Mouse (Mus musculus) embryonic fibroblast, embryonic 13.5 days (primary cell): ENCODE results near the gene Gltpd2.

Source experiments
- CTCF ChIP-seq: IDR thresholded peaks from 2 replicates; pipeline ENCODE4 v1.5.1; 2011; ENCODE audit warnings: mild to moderate bottlenecking, control low read depth, low read length, moderate library complexity, borderline replicate concordance; ENCODE audit not compliant: insufficient read depth
- POLR2A ChIP-seq: IDR thresholded peaks from 2 replicates; pipeline ENCODE4 v1.6.1; 2011; ENCODE audit warnings: low read depth, mild to moderate bottlenecking, control low read depth, low read length, moderate library complexity

- TF ChIP-seq POLR2A (no peak), CTCF (no peak)
Measured at GRCm38 (mm10) chr11:70544496-70544895, 25.5 kb downstream of the Gltpd2 start.
